17 mouse cellular contexts compared by ENCODE assay signal in genomic region chr9:43260661-43261060, GRCm38 (mm10). TPM values are rescaled to one million over a fixed set of nuclear protein-coding genes. Genes with fewer than 3 reads are reported as not detected.
DNase-seq lines count a peak whose midpoint lies in the region; ATAC-seq and TF ChIP-seq lines count a peak whose summit lies in the region.
"Had no signal": no experiment of that assay in that cellular context is flagged by ENCODE, and none has a peak within 500 bp of the region (broad histone marks: within the 10 kb centered on the region; RNA-seq: fewer than 3 reads in every experiment).

No protein-coding gene starts in this region.

- no peak for TF ChIP-seq CTCF in intestine, postnatal 0 days (IDR thresholded peaks at IDR 0.05; ENCODE audit: low read depth)
- TF ChIP-seq CTCF in E14TG2a.4 (conservative IDR thresholded peaks at IDR 0.05; ENCODE audit: low read length), result no peak

- TF ChIP-seq POLR2A in limb, embryonic 14.5 days (IDR thresholded peaks at IDR 0.05; ENCODE audit: borderline replicate concordance, extremely low read depth, insufficient read depth, insufficient read length), result no peak

- 58% methylated on average over 7 of the region's 7 CpGs for WGBS in intestine, embryonic 14.5 days
- 74% methylated on average over 7 of the region's 7 CpGs for WGBS in intestine, postnatal 0 days
- WGBS in embryonic facial prominence, embryonic 13.5 days, result 60% methylated on average over 7 of the region's 7 CpGs
- 60% methylated on average over 7 of the region's 7 CpGs for WGBS in limb, embryonic 14.5 days

- no peak for DNase-seq in intestine, embryonic 14.5 days (ENCODE audit: low spot score)
- DNase-seq in limb, embryonic 14.5 days (ENCODE audit: low spot score), result no peak
- no peak for DNase-seq in gastrocnemius, adult 8-10 months (ENCODE audit: low spot score in 2 of 2)
- DNase-seq in adrenal gland, postnatal 36 days, result no peak
- DNase-seq: adrenal gland, postnatal 25 days; heart, adult 11 months; kidney, postnatal 14 days; lung, postnatal 14 days had no signal

- H3K4me3 ChIP-seq in intestine, embryonic 14.5 days (ENCODE audit: low read depth, low read length), result no peak overlapping the region
- no peak overlapping the region for H3K4me3 ChIP-seq in intestine, postnatal 0 days (ENCODE audit: low read depth, low read length)
- 0 out of 2 replicates have a peak overlapping the region, but pooled peaks have one; percentile 1 for H3K4me3 ChIP-seq in E14TG2a.4 (replicated peaks; ENCODE audit: low read length)
- H3K4me3 ChIP-seq in embryonic facial prominence, embryonic 13.5 days, result no peak overlapping the region
- H3K4me3 ChIP-seq in limb, embryonic 14.5 days (replicated peaks; ENCODE audit: low read length), result no peak overlapping the region
- H3K4me3 ChIP-seq: midbrain, embryonic 15.5 days had no signal

- no peaks in the 10 kb centered on the region for H3K27me3 ChIP-seq in intestine, embryonic 14.5 days (replicated peaks; ENCODE audit: control insufficient read depth, insufficient read depth, low read length)
- H3K27me3 ChIP-seq in intestine, postnatal 0 days (replicated peaks; ENCODE audit: control insufficient read depth, insufficient read depth, low read length), result no peaks in the 10 kb centered on the region
- H3K27me3 ChIP-seq in E14TG2a.4 (ENCODE audit: insufficient read depth, low read length), result no peaks in the 10 kb centered on the region; the same call in 1 of the 2 replicates
- no peaks in the 10 kb centered on the region for H3K27me3 ChIP-seq in embryonic facial prominence, embryonic 13.5 days
- no peaks in the 10 kb centered on the region for H3K27me3 ChIP-seq in limb, embryonic 14.5 days (ENCODE audit: control insufficient read depth, insufficient read depth, low read length)
- H3K27me3 ChIP-seq: midbrain, embryonic 15.5 days had no signal

- peaks cover 41% of the 10 kb centered on the region for H3K4me1 ChIP-seq in intestine, embryonic 14.5 days (replicated peaks; ENCODE audit: control insufficient read depth, insufficient read depth, low read length)
- peaks cover 22% of the 10 kb centered on the region for H3K4me1 ChIP-seq in intestine, postnatal 0 days (replicated peaks; ENCODE audit: control insufficient read depth, insufficient read depth, low read length)
- peaks cover 65% of the 10 kb centered on the region for H3K4me1 ChIP-seq in E14TG2a.4 (replicated peaks; ENCODE audit: low read depth, low read length)
- peaks cover 62% of the 10 kb centered on the region for H3K4me1 ChIP-seq in embryonic facial prominence, embryonic 13.5 days
- peaks cover 62% of the 10 kb centered on the region for H3K4me1 ChIP-seq in limb, embryonic 14.5 days (ENCODE audit: control insufficient read depth, insufficient read depth, low read length)
- H3K4me1 ChIP-seq: midbrain, embryonic 15.5 days had no signal

- peak overlapping the region; percentile 92 for H3K27ac ChIP-seq in intestine, embryonic 14.5 days (ENCODE audit: low read depth)
- H3K27ac ChIP-seq in intestine, postnatal 0 days (ENCODE audit: low read depth, low read length), result no peak overlapping the region
- H3K27ac ChIP-seq in embryonic facial prominence, embryonic 13.5 days, result peak overlapping the region; percentile 98
- H3K27ac ChIP-seq in limb, embryonic 14.5 days (replicated peaks; ENCODE audit: low read depth, low read length), result peak overlapping the region; percentile 87
- H3K27ac ChIP-seq: hindbrain, postnatal 0 days; midbrain, embryonic 15.5 days had no signal

- no peak overlapping the region for H3K9ac ChIP-seq in intestine, embryonic 14.5 days (ENCODE audit: low read length)
- no peak overlapping the region for H3K9ac ChIP-seq in intestine, postnatal 0 days (ENCODE audit: low read depth, low read length)
- no peak overlapping the region for H3K9ac ChIP-seq in embryonic facial prominence, embryonic 13.5 days
- no peak overlapping the region for H3K9ac ChIP-seq in limb, embryonic 14.5 days (ENCODE audit: low read depth, low read length, severe bottlenecking)
- H3K9ac ChIP-seq: midbrain, embryonic 15.5 days had no signal

- no peaks in the 10 kb centered on the region for H3K9me3 ChIP-seq in intestine, embryonic 14.5 days (ENCODE audit: control insufficient read depth, low read length)
- H3K9me3 ChIP-seq in intestine, postnatal 0 days (ENCODE audit: control insufficient read depth), result no peaks in the 10 kb centered on the region
- no peaks in the 10 kb centered on the region for H3K9me3 ChIP-seq in E14TG2a.4 (ENCODE audit: low read length)
- no peaks in the 10 kb centered on the region for H3K9me3 ChIP-seq in embryonic facial prominence, embryonic 13.5 days
- no peaks in the 10 kb centered on the region for H3K9me3 ChIP-seq in limb, embryonic 14.5 days (ENCODE audit: control insufficient read depth, low read length)
- H3K9me3 ChIP-seq: midbrain, embryonic 15.5 days had no signal

- H3K36me3 ChIP-seq in intestine, embryonic 14.5 days (ENCODE audit: control insufficient read depth, insufficient read depth, low read length), result no peaks in the 10 kb centered on the region
- H3K36me3 ChIP-seq in intestine, postnatal 0 days (ENCODE audit: control insufficient read depth, insufficient read depth), result no peaks in the 10 kb centered on the region
- H3K36me3 ChIP-seq in E14TG2a.4 (ENCODE audit: insufficient read depth, low read length), result no peaks in the 10 kb centered on the region
- no peaks in the 10 kb centered on the region for H3K36me3 ChIP-seq in embryonic facial prominence, embryonic 13.5 days
- H3K36me3 ChIP-seq in limb, embryonic 14.5 days (ENCODE audit: control insufficient read depth, insufficient read depth, low read length), result no peaks in the 10 kb centered on the region
- H3K36me3 ChIP-seq: midbrain, embryonic 15.5 days had no signal

- peak overlapping the region; percentile 14; the same call in 1 of the 2 replicates for H3K4me2 ChIP-seq in intestine, embryonic 14.5 days (ENCODE audit: low read length)
- no peak overlapping the region for H3K4me2 ChIP-seq in intestine, postnatal 0 days (replicated peaks; ENCODE audit: low read depth)
- H3K4me2 ChIP-seq in embryonic facial prominence, embryonic 13.5 days, result 0 out of 2 replicates have a peak overlapping the region, but pooled peaks have one; percentile 35
- no peak overlapping the region; the same call in 1 of the 2 replicates for H3K4me2 ChIP-seq in limb, embryonic 14.5 days (replicated peaks; ENCODE audit: low read depth, low read length, severe bottlenecking)
- H3K4me2 ChIP-seq: midbrain, embryonic 15.5 days had no signal

- ATAC-seq in intestine, embryonic 14.5 days (replicated peaks; ENCODE audit: low FRiP score, low TSS enrichment, low read depth), result no peak
- no peak for ATAC-seq in intestine, postnatal 0 days
- ATAC-seq in embryonic facial prominence, embryonic 13.5 days (ENCODE audit: insufficient number of reproducible peaks, insufficient read depth, low FRiP score, low TSS enrichment, low read depth), result no peak
- no peak for ATAC-seq in limb, embryonic 14.5 days (ENCODE audit: low FRiP score, low read depth)
- no peak for ATAC-seq in megakaryocyte, adult 5-6 weeks (ENCODE audit: poor library complexity, severe bottlenecking)
- ATAC-seq: hindbrain, postnatal 0 days; midbrain, embryonic 15.5 days had no signal

RNA-seq across cellular contexts. Expression of gene Oaf, which starts 20.9 kb away (rescaled TPM):
- polyA plus RNA-seq in intestine, embryonic 14.5 days (2014; fragmentation: Nextera tagmentation; extraction: Ambion mirVana), result 108 and 118 TPM in 2 replicates
- polyA plus RNA-seq in intestine, postnatal 0 days (2015; fragmentation: Nextera tagmentation; extraction: Ambion mirVana), result 39.7 and 45.5 TPM in 2 replicates
- polyA plus RNA-seq in embryonic facial prominence, embryonic 13.5 days (2015; fragmentation: Nextera tagmentation; extraction: Ambion mirVana), result 81.8 and 86.1 TPM in 2 replicates
- 149 and 154 TPM in 2 replicates for polyA plus RNA-seq in limb, embryonic 14.5 days (2012; rRNA removed)
- polyA plus RNA-seq in limb, embryonic 14.5 days (2014; fragmentation: Nextera tagmentation; extraction: Ambion mirVana), result 145 and 172 TPM in 2 replicates
- total RNA-seq in megakaryocyte, adult 5-6 weeks (2015), result 7.0 and 7.2 TPM in 2 replicates
- 3.2 and 3.7 TPM in 2 replicates for total RNA-seq in megakaryocyte, adult 5-6 weeks (2017)
- 1 to 10 TPM; 2.7 to 5.9 (median 4.8) TPM for total RNA-seq in gastrocnemius, adult 8-10 months (2022)
- 10 to 100 TPM; 12.8 to 34.7 TPM for total RNA-seq in adrenal gland, postnatal 36 days (2021)

RNA-seq across cellular contexts. Expression of gene Trim29, which starts 50.0 kb away (rescaled TPM):
- 1.3 and 1.5 TPM in 2 replicates for polyA plus RNA-seq in intestine, embryonic 14.5 days (2014; fragmentation: Nextera tagmentation; extraction: Ambion mirVana)
- polyA plus RNA-seq in intestine, postnatal 0 days (2015; fragmentation: Nextera tagmentation; extraction: Ambion mirVana), result 0.26 and 0.38 TPM in 2 replicates
- 45.2 and 50.1 TPM in 2 replicates for polyA plus RNA-seq in embryonic facial prominence, embryonic 13.5 days (2015; fragmentation: Nextera tagmentation; extraction: Ambion mirVana)
- polyA plus RNA-seq in limb, embryonic 14.5 days (2012; rRNA removed), result 41.5 and 49.4 TPM in 2 replicates
- 68.8 and 77.6 TPM in 2 replicates for polyA plus RNA-seq in limb, embryonic 14.5 days (2014; fragmentation: Nextera tagmentation; extraction: Ambion mirVana)
- total RNA-seq in megakaryocyte, adult 5-6 weeks (2015), result not detected in 2 replicates
- not detected in 2 replicates for total RNA-seq in megakaryocyte, adult 5-6 weeks (2017)
- not detected for total RNA-seq in gastrocnemius, adult 8-10 months (2022)
- under 1 TPM; 0.10 to 0.30 TPM for total RNA-seq in adrenal gland, postnatal 36 days (2021)
- total RNA-seq: MEL had no signal
- polyA plus RNA-seq: neural tube, embryonic 14.5 days had no signal

RNA-seq across cellular contexts. Expression of gene Pou2f3, which starts 50.5 kb away (rescaled TPM):
- polyA plus RNA-seq in intestine, embryonic 14.5 days (2014; fragmentation: Nextera tagmentation; extraction: Ambion mirVana), result 0.89 and 1.3 TPM in 2 replicates
- 0.18 TPM in 2 replicates for polyA plus RNA-seq in intestine, postnatal 0 days (2015; fragmentation: Nextera tagmentation; extraction: Ambion mirVana)
- 2.0 and 2.1 TPM in 2 replicates for polyA plus RNA-seq in embryonic facial prominence, embryonic 13.5 days (2015; fragmentation: Nextera tagmentation; extraction: Ambion mirVana)
- polyA plus RNA-seq in limb, embryonic 14.5 days (2012; rRNA removed), result 6.5 and 6.9 TPM in 2 replicates
- polyA plus RNA-seq in limb, embryonic 14.5 days (2014; fragmentation: Nextera tagmentation; extraction: Ambion mirVana), result 5.2 and 7.9 TPM in 2 replicates
- total RNA-seq in megakaryocyte, adult 5-6 weeks (2015), result not detected in 2 replicates
- total RNA-seq in megakaryocyte, adult 5-6 weeks (2017), result not detected in 2 replicates
- not detected for total RNA-seq in gastrocnemius, adult 8-10 months (2022)
- not detected for total RNA-seq in adrenal gland, postnatal 36 days (2021)
- total RNA-seq: adrenal gland, postnatal 25 days; MEL had no signal
- polyA plus RNA-seq: C2C12; neural tube, embryonic 14.5 days had no signal

Comparison
In these comparisons a context has a peak if more than half of its experiments do, and no peak if none do; other contexts are left out.
1. H3K4me2 ChIP-seq: peak in intestine, embryonic 14.5 days (single experiment) and embryonic facial prominence, embryonic 13.5 days (single experiment); none in intestine, postnatal 0 days (single experiment) and limb, embryonic 14.5 days (single experiment).
2. RNA of gene Trim29, which starts 50.0 kb away (polyA plus RNA-seq): 41.5 to 77.6 TPM in limb, embryonic 14.5 days and 45.2 to 50.1 TPM in embryonic facial prominence, embryonic 13.5 days; 1.3 to 1.5 TPM in intestine, embryonic 14.5 days and 0.26 to 0.38 TPM in intestine, postnatal 0 days; every median in the first group is over 10 times any median in the second.